Mouse (Mus musculus) C2C12 (cell line): Measurements from ENCODE around the gene Snx20. TPM values are rescaled to one million over a fixed set of nuclear protein-coding genes. Genes with fewer than 3 reads are reported as not detected.

Experiments
- H3K27me3 ChIP-seq: one replicate; pipeline ENCODE4 v1.6.1; 2011; ENCODE audit not compliant: control insufficient read depth, insufficient read depth, insufficient read length
- H3K36me3 ChIP-seq: one replicate; pipeline ENCODE4 v1.6.1; 2011; ENCODE audit not compliant: control insufficient read depth, insufficient read depth
- H3K4me3 ChIP-seq: one replicate; pipeline ENCODE4 v1.5.1; 2011; ENCODE audit warnings: mild to moderate bottlenecking, control low read depth; ENCODE audit not compliant: poor library complexity, insufficient read depth, severe bottlenecking
- H3K79me2 ChIP-seq: one replicate; pipeline ENCODE4 v1.6.1; 2011; ENCODE audit not compliant: control insufficient read depth, insufficient read depth
- H3K79me3 ChIP-seq: one replicate; pipeline ENCODE4 v1.6.1; 2011; ENCODE audit warnings: low read depth, control low read depth
- H3ac ChIP-seq: one replicate; pipeline ENCODE3; 2011; ENCODE audit warnings: low read depth; ENCODE audit not compliant: control insufficient read depth, insufficient read length
- CEBPB ChIP-seq: IDR thresholded peaks from one replicate; pipeline ENCODE4 v1.6.1; 2011; ENCODE audit warnings: low read depth, mild to moderate bottlenecking, control low read depth, moderate library complexity
- CTCF ChIP-seq: IDR thresholded peaks from one replicate; pipeline ENCODE4 v1.5.1; 2011; ENCODE audit not compliant: control insufficient read depth, insufficient read depth, insufficient read length
- FOSL1 ChIP-seq: IDR thresholded peaks from one replicate; pipeline ENCODE4 v1.8.0; 2011; ENCODE audit warnings: mild to moderate bottlenecking, low read length; ENCODE audit not compliant: poor library complexity, insufficient read depth, severe bottlenecking
- MAX ChIP-seq: IDR thresholded peaks from one replicate; pipeline ENCODE4 v1.6.1; 2011; ENCODE audit warnings: mild to moderate bottlenecking, control low read depth
- MYOD1 ChIP-seq: IDR thresholded peaks from one replicate; pipeline ENCODE4 v1.6.1; 2011; ENCODE audit warnings: low read depth; ENCODE audit not compliant: control insufficient read depth, insufficient read length
- MYOG ChIP-seq: IDR thresholded peaks from one replicate; pipeline ENCODE4 v1.6.1; 2011; ENCODE audit not compliant: control insufficient read depth, insufficient read length; ENCODE audit errors: extremely low read depth
- USF1 ChIP-seq: IDR thresholded peaks from one replicate; pipeline ENCODE4 v1.6.1; 2011; ENCODE audit warnings: low read depth, mild to moderate bottlenecking, control low read depth, moderate library complexity
- polyA plus RNA-seq: library from polyadenylated mRNA; unstranded; fragments of >200 nt; fragmentation: generic; extraction: Trizol; gene quantifications from one replicate; pipeline ENCODE4 v1.2.1, GENCODE M21; 2012; ENCODE audit warnings: missing spikeins

Gene Snx20
- polyA plus RNA-seq, 1 experiment = 0.09 TPM

GRCm38 (mm10) chr8:88588205-88588889, 47.6 kb downstream of the Snx20 start:
- no peaks in the 10 kb centered on the region for H3K79me3 ChIP-seq
- no peak overlapping the region for H3ac ChIP-seq
- no peaks in the 10 kb centered on the region for H3K36me3 ChIP-seq
- TF ChIP-seq USF1 = no peak
- no peak for TF ChIP-seq CTCF
- no peak for TF ChIP-seq MYOD1
- no peak for TF ChIP-seq FOSL1
- TF ChIP-seq CEBPB = no peak
- no peak for TF ChIP-seq MYOG
- TF ChIP-seq MAX = no peak
- peaks cover 72% of the 10 kb centered on the region for H3K27me3 ChIP-seq
- no peak overlapping the region for H3K4me3 ChIP-seq
- H3K79me2 ChIP-seq = no peaks in the 10 kb centered on the region

GRCm38 (mm10) chr8:88583863-88584262, 52.1 kb downstream of the Snx20 start:
- Histone ChIP-seq H3ac (no peak overlapping the region), H3K36me3 (no peaks in the 10 kb centered on the region), H3K79me3 (no peaks in the 10 kb centered on the region), H3K4me3 (no peak overlapping the region), H3K79me2 (no peaks in the 10 kb centered on the region), H3K27me3 (peaks cover 84% of the 10 kb centered on the region)
- TF ChIP-seq MYOG = no peak
- TF ChIP-seq MYOD1 = no peak
- no peak for TF ChIP-seq FOSL1

DNA sequence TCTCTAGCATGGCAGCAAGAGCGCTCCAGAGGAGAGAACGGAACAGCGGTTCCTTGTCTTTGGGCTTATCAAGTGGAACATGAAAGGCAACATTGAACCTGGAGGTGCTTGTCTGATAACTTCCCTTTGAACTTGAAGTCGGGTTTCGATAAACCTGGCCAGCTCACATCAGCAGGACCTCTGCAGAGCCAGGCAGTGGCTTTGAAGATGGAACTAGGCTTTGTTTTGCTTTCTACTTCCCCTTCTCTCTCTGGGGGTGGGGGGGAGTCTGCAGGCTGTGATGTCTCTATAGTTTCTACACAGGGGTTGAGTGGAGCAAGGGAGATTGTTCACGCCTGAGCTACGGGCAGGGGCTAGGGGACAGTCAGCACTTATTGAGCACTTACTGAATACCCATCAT, 55.1 kb downstream of the Snx20 start:
- Histone ChIP-seq H3K4me3 (no peak overlapping the region), H3ac (no peak overlapping the region), H3K79me2 (no peaks in the 10 kb centered on the region), H3K79me3 (no peaks in the 10 kb centered on the region), H3K27me3 (peaks cover 91% of the 10 kb centered on the region), H3K36me3 (no peaks in the 10 kb centered on the region)
- TF ChIP-seq MYOG (no peak), MAX (no peak), MYOD1 (no peak), USF1 (no peak), FOSL1 (no peak), CEBPB (no peak), CTCF (no peak)

- Histone ChIP-seq H3ac (no peak overlapping the region), H3K27me3 (peaks cover 83% of the 10 kb centered on the region), H3K36me3 (no peaks in the 10 kb centered on the region), H3K4me3 (no peak overlapping the region), H3K79me2 (no peaks in the 10 kb centered on the region), H3K79me3 (no peaks in the 10 kb centered on the region)
- TF ChIP-seq MYOD1 = no peak
- no peak for TF ChIP-seq FOSL1
- TF ChIP-seq MAX = no peak
- TF ChIP-seq USF1 = no peak
- TF ChIP-seq CEBPB = no peak
- no peak for TF ChIP-seq MYOG
- TF ChIP-seq CTCF = no peak
These were observed 56.1 kb downstream of the Snx20 start for GRCm38 (mm10) chr8:88579668-88580330.

DNA sequence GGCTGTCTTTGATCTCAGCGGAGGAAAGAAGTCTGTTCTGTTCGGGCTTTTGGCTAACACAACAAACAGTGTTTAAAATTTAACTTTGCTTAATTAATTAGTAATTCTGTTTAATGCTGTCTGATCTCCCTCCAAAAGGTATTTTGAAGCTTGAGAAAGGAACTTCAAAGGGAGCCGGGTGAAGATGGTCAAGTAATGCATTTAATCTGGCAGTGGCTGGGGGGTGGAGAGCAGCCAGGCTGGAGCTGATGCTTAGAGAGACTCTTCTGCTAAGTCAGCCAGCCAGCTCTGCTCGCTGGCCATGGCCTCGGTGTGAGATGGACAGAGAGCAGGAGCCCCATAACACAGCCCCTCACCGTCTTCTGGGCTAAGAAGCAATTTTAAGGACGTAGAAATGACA, 56.7 kb downstream of the Snx20 start:
- Histone ChIP-seq H3K79me2 (no peaks in the 10 kb centered on the region), H3K4me3 (no peak overlapping the region), H3ac (no peak overlapping the region), H3K36me3 (no peaks in the 10 kb centered on the region), H3K27me3 (peaks cover 77% of the 10 kb centered on the region), H3K79me3 (no peaks in the 10 kb centered on the region)
- TF ChIP-seq MAX (no peak), CEBPB (no peak), MYOD1 (no peak), CTCF (no peak), MYOG (no peak), USF1 (no peak), FOSL1 (no peak)
